Mouse (Mus musculus) ES-Bruce4 (cell line): ENCODE measurements around the gene Dysf.

Experiments used
- CTCF ChIP-seq: IDR thresholded peaks from one replicate; pipeline ENCODE4 v1.8.1; 2011; ENCODE audit warnings: low read depth, low read length
- POLR2A ChIP-seq: IDR thresholded peaks from one replicate; pipeline ENCODE4 v1.8.1; 2011; ENCODE audit warnings: low read length; ENCODE audit not compliant: insufficient read depth

DNA sequence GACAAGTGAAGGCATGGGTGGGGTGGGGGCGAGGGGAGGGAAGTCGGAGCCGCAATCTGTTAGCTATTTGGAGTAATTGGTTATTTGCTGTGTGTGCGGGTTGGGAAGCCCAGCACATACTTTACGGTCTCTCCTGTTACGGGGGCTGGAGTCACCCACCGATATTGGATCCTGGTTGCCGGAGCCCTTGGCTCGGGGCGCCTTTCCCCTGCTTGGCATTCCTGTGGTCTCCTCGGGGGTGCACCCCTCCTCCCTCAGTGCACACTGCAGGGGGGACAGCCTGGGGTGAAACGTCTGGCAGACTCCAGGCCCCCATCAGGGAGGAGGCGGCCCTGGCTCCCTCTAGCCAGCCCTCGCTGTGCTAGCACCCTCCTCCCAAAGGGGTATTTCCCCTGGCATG lies 159.2 kb downstream of the Dysf start:
- no peak for TF ChIP-seq CTCF
- TF ChIP-seq POLR2A = no peak
